Mouse (Mus musculus): Measurements from ENCODE around the gene Hnrnpab. TPM values are rescaled to one million over a fixed set of nuclear protein-coding genes. Genes with fewer than 3 reads are reported as not detected.

Hnrnpab gene
- polyA plus RNA-seq, 1 experiment from 2014 or later, result 399 TPM

GRCm38 (mm10) chr11:51585608-51586252 lies 20.9 kb downstream of the Hnrnpab start:
- H3K9ac ChIP-seq, result peak overlapping the region; percentile 77
- H3K4me3 ChIP-seq (replicated peaks; ENCODE audit: low read length), result peak overlapping the region; percentile 50; the same call in 1 of the 2 replicates
- WGBS, result 64% methylated on average over 8 of the region's 8 CpGs
- no peaks in the 10 kb centered on the region for H3K9me3 ChIP-seq (ENCODE audit: control insufficient read depth, low read length)
- peaks cover 44% of the 10 kb centered on the region for H3K36me3 ChIP-seq (replicated peaks; ENCODE audit: control insufficient read depth, insufficient read depth)
- peak overlapping the region; percentile 90 for H3K27ac ChIP-seq
- H3K4me2 ChIP-seq (replicated peaks), result peak overlapping the region; percentile 83
- ATAC-seq (ENCODE audit: low FRiP score) (no peak), DNase-seq (ENCODE audit: low spot score) (no peak)
- peaks cover 8% of the 10 kb centered on the region for H3K4me1 ChIP-seq (replicated peaks; ENCODE audit: control insufficient read depth, insufficient read depth, low read length)
- H3K27me3 ChIP-seq (ENCODE audit: control insufficient read depth, insufficient read depth, low read length), result no peaks in the 10 kb centered on the region

DNA sequence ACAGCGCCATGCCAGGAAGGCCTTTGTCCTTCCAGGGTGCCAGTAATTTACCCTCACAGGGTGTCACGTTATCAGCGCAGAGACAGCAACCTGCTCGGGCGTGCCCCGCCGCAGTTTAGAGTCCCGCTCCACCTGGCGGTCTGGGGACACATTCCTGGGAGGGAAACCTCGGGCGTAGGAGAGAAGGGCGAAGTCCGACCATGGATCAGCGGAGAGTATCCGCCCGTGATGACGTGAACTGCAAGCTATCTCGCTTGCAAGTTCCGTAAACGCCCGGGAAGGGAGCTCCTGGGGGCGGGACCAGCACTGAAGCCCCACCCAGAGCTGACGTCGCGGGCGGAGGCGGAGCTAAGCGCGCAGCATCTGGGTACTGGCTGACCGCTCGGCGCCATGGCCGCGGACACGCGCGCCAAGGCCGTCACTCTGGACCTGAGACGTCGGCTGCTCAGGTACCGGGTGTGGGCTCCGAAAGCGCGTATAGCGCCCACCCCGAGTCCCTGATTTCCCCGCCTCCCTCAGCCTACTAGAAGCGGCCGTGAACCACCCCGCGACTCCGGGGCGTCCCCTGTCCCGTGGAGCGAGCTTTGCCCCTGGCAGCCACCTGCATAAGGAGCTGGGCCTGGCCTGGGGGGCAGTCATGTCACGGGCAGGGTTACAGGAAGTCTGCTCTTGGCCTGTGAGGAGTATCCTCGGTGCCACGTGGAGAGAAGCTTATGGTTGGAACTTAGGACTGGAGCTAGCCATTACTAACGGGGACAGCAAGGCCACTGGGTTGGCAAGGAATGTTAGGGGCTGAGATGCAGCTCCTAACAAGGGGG lies 22.0 kb downstream of the Hnrnpab start, which contains the start of gene Phykpl:
Gene Phykpl, plus strand, starts transcription at position 327 of the 818 bp plus-strand sequence.
- ATAC-seq (ENCODE audit: low FRiP score) (peak; percentile 95), DNase-seq (ENCODE audit: low spot score) (peak; percentile 97)
- H3K4me1 ChIP-seq (replicated peaks; ENCODE audit: control insufficient read depth, insufficient read depth, low read length), result peaks cover 8% of the 10 kb centered on the region
- no peaks in the 10 kb centered on the region for H3K9me3 ChIP-seq (ENCODE audit: control insufficient read depth, low read length)
- peak within 1 kb of the TSS; percentile 90 for H3K27ac ChIP-seq
- WGBS, result under 1% methylated on average over 59 of the region's 59 CpGs
- peak within 1 kb of the TSS; percentile 83 for H3K4me2 ChIP-seq (replicated peaks)
- peaks cover 35% of the 10 kb centered on the region for H3K36me3 ChIP-seq (replicated peaks; ENCODE audit: control insufficient read depth, insufficient read depth)
- peak within 1 kb of the TSS; percentile 50 for H3K4me3 ChIP-seq (replicated peaks; ENCODE audit: low read length)
- H3K9ac ChIP-seq, result peak within 1 kb of the TSS; percentile 77
- H3K27me3 ChIP-seq (ENCODE audit: control insufficient read depth, insufficient read depth, low read length), result no peaks in the 10 kb centered on the region

DNA sequence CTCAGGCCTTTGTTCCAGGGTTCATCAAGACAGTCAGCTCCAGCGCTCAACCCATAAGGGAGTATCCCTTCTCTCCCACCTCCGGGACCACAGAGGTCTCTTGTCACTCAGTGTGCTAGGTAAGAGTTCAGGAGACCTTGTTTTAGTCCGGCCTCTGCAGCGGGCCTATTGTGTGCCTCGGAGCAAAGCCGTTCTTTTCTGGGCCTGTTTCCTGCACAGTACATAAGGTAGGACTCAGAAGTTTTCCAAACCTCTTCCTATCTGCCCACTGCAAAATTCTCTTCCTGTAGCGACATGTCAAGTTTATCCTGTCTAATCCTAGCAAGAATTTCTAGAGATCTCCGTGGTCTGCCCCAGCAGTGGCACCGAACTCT lies 22.6 kb downstream of the Hnrnpab start:
- Histone ChIP-seq H3K9ac (peak overlapping the region; percentile 77), H3K4me2 (replicated peaks) (peak overlapping the region; percentile 83), H3K36me3 (replicated peaks; ENCODE audit: control insufficient read depth, insufficient read depth) (peaks cover 29% of the 10 kb centered on the region), H3K4me1 (replicated peaks; ENCODE audit: control insufficient read depth, insufficient read depth, low read length) (peaks cover 8% of the 10 kb centered on the region), H3K9me3 (ENCODE audit: control insufficient read depth, low read length) (no peaks in the 10 kb centered on the region), H3K27me3 (ENCODE audit: control insufficient read depth, insufficient read depth, low read length) (no peaks in the 10 kb centered on the region), H3K27ac (peak overlapping the region; percentile 90), H3K4me3 (replicated peaks; ENCODE audit: low read length) (peak overlapping the region; percentile 50)
- DNase-seq (ENCODE audit: low spot score), result no peak
- ATAC-seq (ENCODE audit: low FRiP score), result no peak; the same call in 1 of the 2 replicates
- 9% methylated on average over 9 of the region's 9 CpGs for WGBS

DNA sequence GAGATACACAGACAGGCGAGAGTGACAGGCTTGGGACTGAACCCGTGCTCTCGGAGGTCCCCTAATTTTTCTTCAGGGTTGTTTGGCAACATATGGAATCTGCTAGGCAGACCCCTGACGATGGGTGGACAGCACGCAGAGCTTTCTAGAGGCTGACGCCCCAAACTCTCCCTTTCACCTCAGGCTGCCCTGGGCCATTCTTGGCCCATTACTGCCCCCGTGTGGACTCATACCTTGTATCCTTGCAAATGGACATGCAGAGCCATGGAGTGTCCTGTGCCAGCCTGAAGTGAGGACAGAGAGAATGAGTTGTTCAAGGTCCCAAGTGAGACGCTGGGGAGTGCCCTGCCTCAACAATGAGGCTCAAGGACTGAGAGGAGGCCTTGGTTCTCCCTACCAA lies 23.9 kb downstream of the Hnrnpab start:
- Histone ChIP-seq H3K9me3 (ENCODE audit: control insufficient read depth, low read length) (no peaks in the 10 kb centered on the region), H3K4me3 (replicated peaks; ENCODE audit: low read length) (no peak overlapping the region), H3K4me2 (replicated peaks) (no peak overlapping the region), H3K36me3 (replicated peaks; ENCODE audit: control insufficient read depth, insufficient read depth) (peaks cover 15% of the 10 kb centered on the region), H3K27me3 (ENCODE audit: control insufficient read depth, insufficient read depth, low read length) (no peaks in the 10 kb centered on the region), H3K27ac (no peak overlapping the region), H3K4me1 (replicated peaks; ENCODE audit: control insufficient read depth, insufficient read depth, low read length) (peaks cover 8% of the 10 kb centered on the region), H3K9ac (no peak overlapping the region)
- ATAC-seq (ENCODE audit: low FRiP score), result no peak
- WGBS, result 27% methylated on average over 8 of the region's 8 CpGs
- peak; percentile 66 for DNase-seq (ENCODE audit: low spot score)

DNA sequence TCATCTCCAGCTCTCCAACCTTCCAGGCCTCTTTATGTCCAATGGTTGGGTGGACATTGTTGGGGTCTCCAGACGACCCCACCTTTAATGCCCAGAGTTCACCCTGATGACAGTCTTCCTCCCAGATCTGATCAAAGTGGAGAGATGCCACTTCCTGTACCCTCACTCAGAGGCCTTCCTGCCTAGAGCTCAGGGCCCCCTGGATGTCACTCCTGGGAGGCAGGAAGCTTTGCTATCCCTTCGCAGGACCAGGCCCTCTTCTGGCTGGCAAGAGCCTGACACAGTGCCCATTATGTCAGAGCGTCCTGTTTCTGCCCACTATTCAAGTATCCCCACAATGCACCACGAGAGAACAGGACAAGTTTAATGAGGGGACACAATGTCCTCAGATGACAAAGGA lies 27.6 kb downstream of the Hnrnpab start:
- 68% methylated on average over 4 of the region's 4 CpGs for WGBS
- Histone ChIP-seq H3K9ac (no peak overlapping the region), H3K27me3 (ENCODE audit: control insufficient read depth, insufficient read depth, low read length) (no peaks in the 10 kb centered on the region)

DNA sequence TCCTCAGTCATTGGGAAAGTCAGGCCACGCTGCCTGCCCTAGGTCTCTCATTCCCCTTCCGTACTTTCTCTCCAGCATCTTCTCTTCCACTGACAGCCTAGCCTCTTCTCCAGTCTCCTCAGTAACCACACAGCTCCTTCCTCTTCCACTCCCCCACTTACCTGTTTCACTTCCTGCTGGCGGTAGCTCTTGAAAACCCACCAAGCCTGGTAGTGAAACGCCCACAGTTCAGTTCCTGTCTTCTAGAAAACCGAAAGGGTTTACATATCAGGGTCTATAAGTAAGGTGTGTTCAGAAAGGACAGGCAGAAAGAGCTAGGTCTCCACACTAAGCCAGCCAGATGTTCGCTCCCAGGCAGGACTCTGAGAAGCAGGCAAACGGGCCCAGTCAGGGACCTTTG lies 29.1 kb downstream of the Hnrnpab start:
- Histone ChIP-seq H3K4me3 (replicated peaks; ENCODE audit: low read length) (no peak overlapping the region), H3K4me1 (replicated peaks; ENCODE audit: control insufficient read depth, insufficient read depth, low read length) (0 out of 2 replicates have a peak, but pooled peaks cover 4% of the 10 kb centered on the region), H3K36me3 (replicated peaks; ENCODE audit: control insufficient read depth, insufficient read depth) (no peaks in the 10 kb centered on the region), H3K27ac (no peak overlapping the region), H3K9me3 (ENCODE audit: control insufficient read depth, low read length) (no peaks in the 10 kb centered on the region), H3K9ac (no peak overlapping the region), H3K4me2 (replicated peaks) (no peak overlapping the region), H3K27me3 (ENCODE audit: control insufficient read depth, insufficient read depth, low read length) (no peaks in the 10 kb centered on the region)
- DNase-seq (ENCODE audit: low spot score) (no peak), ATAC-seq (ENCODE audit: low FRiP score) (no peak)
- 83% methylated on average over 7 of the region's 7 CpGs for WGBS

More for the DNA sequence above, 27.6 kb downstream of the Hnrnpab start:
- peaks cover 11% of the 10 kb centered on the region for H3K4me1 ChIP-seq (replicated peaks; ENCODE audit: control insufficient read depth, insufficient read depth, low read length)
- H3K4me3 ChIP-seq (replicated peaks; ENCODE audit: low read length), result no peak overlapping the region
- H3K9me3 ChIP-seq (ENCODE audit: control insufficient read depth, low read length), result no peaks in the 10 kb centered on the region
- DNase-seq (ENCODE audit: low spot score) (no peak), ATAC-seq (ENCODE audit: low FRiP score) (no peak)
- no peaks in the 10 kb centered on the region for H3K36me3 ChIP-seq (replicated peaks; ENCODE audit: control insufficient read depth, insufficient read depth)
- H3K27ac ChIP-seq, result no peak overlapping the region
- no peak overlapping the region for H3K4me2 ChIP-seq (replicated peaks)

GRCm38 (mm10) chr11:51576454-51576853 lies 30.2 kb downstream of the Hnrnpab start:
- no peaks in the 10 kb centered on the region for H3K36me3 ChIP-seq (replicated peaks; ENCODE audit: control insufficient read depth, insufficient read depth)
- no peak for DNase-seq (ENCODE audit: low spot score)
- H3K27ac ChIP-seq, result 0 out of 2 replicates have a peak overlapping the region, but pooled peaks have one; percentile 8
- no peak for ATAC-seq (ENCODE audit: low FRiP score)
- no peaks in the 10 kb centered on the region for H3K9me3 ChIP-seq (ENCODE audit: control insufficient read depth, low read length)
- no peak overlapping the region for H3K4me3 ChIP-seq (replicated peaks; ENCODE audit: low read length)
- no peaks in the 10 kb centered on the region for H3K27me3 ChIP-seq (ENCODE audit: control insufficient read depth, insufficient read depth, low read length)
- 44% methylated on average over 4 of the region's 4 CpGs for WGBS
- 0 out of 2 replicates have a peak, but pooled peaks cover 4% of the 10 kb centered on the region for H3K4me1 ChIP-seq (replicated peaks; ENCODE audit: control insufficient read depth, insufficient read depth, low read length)
- no peak overlapping the region for H3K4me2 ChIP-seq (replicated peaks)
- no peak overlapping the region for H3K9ac ChIP-seq

DNA sequence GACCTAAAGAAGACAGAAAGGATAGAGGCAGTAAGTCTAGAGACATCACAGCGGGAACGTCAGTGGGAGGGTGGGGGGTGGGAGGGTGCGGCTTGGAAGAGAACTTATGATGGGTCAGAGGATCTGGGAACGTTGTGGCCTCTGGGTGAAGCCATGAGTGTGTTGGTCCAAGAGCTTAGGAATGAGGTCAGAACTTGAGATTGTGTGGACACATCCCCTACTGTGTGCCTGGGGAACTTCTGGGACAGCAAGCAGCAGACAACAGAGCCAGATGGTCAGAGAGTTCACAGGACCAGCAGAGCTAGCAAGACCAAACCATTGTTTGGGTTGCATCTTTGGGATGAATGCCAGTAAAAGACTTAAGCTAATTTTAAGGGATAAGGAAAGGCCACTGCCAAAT lies 37.8 kb downstream of the Hnrnpab start:
- no peaks in the 10 kb centered on the region for H3K27me3 ChIP-seq (ENCODE audit: control insufficient read depth, insufficient read depth, low read length)
- no peak overlapping the region for H3K9ac ChIP-seq
- H3K4me3 ChIP-seq (replicated peaks; ENCODE audit: low read length), result no peak overlapping the region
- H3K4me1 ChIP-seq (replicated peaks; ENCODE audit: control insufficient read depth, insufficient read depth, low read length), result no peaks in the 10 kb centered on the region
- H3K4me2 ChIP-seq (replicated peaks), result no peak overlapping the region
- no peak for ATAC-seq (ENCODE audit: low FRiP score)
- DNase-seq (ENCODE audit: low spot score), result no peak
- H3K27ac ChIP-seq, result no peak overlapping the region
- no peaks in the 10 kb centered on the region for H3K9me3 ChIP-seq (ENCODE audit: control insufficient read depth, low read length)
- WGBS, result 80% methylated on average over 4 of the region's 4 CpGs
- no peaks in the 10 kb centered on the region for H3K36me3 ChIP-seq (replicated peaks; ENCODE audit: control insufficient read depth, insufficient read depth)

DNA sequence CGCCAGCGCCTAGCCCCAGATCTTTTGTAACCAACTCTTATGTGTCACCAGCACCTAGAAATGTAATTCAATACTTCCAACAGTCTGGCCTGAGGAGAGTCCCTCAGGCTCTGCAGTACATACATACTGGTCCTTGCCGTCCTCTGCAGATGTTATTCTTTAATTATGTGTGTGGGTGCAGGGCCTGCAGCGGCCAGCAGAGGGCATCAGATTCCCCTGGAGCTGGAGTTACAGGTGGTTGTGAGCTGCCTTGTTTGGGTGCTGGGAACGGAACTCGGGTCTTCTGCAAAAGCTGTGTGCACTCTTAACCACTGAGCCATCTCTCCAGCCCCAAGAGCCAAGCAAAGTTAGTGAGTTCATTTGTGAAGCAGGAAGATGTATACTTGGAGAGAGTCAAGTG lies 40.7 kb downstream of the Hnrnpab start:
- Histone ChIP-seq H3K36me3 (replicated peaks; ENCODE audit: control insufficient read depth, insufficient read depth) (no peaks in the 10 kb centered on the region), H3K9me3 (ENCODE audit: control insufficient read depth, low read length) (no peaks in the 10 kb centered on the region), H3K4me3 (replicated peaks; ENCODE audit: low read length) (no peak overlapping the region), H3K27me3 (ENCODE audit: control insufficient read depth, insufficient read depth, low read length) (no peaks in the 10 kb centered on the region), H3K9ac (no peak overlapping the region), H3K27ac (no peak overlapping the region), H3K4me2 (replicated peaks) (no peak overlapping the region), H3K4me1 (replicated peaks; ENCODE audit: control insufficient read depth, insufficient read depth, low read length) (no peaks in the 10 kb centered on the region)
- ATAC-seq (ENCODE audit: low FRiP score) (no peak), DNase-seq (ENCODE audit: low spot score) (no peak)
- WGBS, result 88% methylated on average over 6 of the region's 6 CpGs

All from hindbrain, embryonic 14.5 days (tissue).